Mouse (Mus musculus) granulocyte monocyte progenitor cell, adult 5-6 weeks (primary cell): ENCODE data around the gene Stx12. TPM values are rescaled to one million over a fixed set of nuclear protein-coding genes. Genes with fewer than 3 reads are reported as not detected.
"Not testable (repeated sequence)": the region's sequence is repeated elsewhere in the genome, so short reads cannot be mapped to it uniquely, and the experiment has no call there.

Source experiments
- ATAC-seq: replicated peaks from 2 replicates; pipeline ENCODE4 v1.8.0; 2016; ENCODE audit warnings: mild to moderate bottlenecking, moderate TSS enrichment, inconsistent platforms; ENCODE audit not compliant: poor library complexity, severe bottlenecking
- total RNA-seq, 2 experiments: library from RNA; stranded (forward) in 1 of 2; stranded (reverse) in 1 of 2; fragments of 200-712, 200-1000 nt in 1 of 2; fragments of >200 nt in 1 of 2; fragmentation: Nextera tagmentation in 1 of 2; gene quantifications; 2 replicates each; pipeline ENCODE4 v1.2.3; 2014 to 2017

Gene Stx12
- total RNA-seq (2014; fragmentation: Nextera tagmentation) (22.0 and 39.8 TPM in 2 replicates), total RNA-seq (2017) (26.5 and 29.6 TPM in 2 replicates)

- peak; percentile 81 for ATAC-seq
Observed at GRCm38 (mm10) chr4:132884064-132884843, at the start of gene Stx12. Gene Stx12 (minus strand): TSS chr4:132884509.

GRCm38 (mm10) chr4:132932752-132933404 is 48.6 kb upstream of the Stx12 start:
- ATAC-seq = no peak

DNA sequence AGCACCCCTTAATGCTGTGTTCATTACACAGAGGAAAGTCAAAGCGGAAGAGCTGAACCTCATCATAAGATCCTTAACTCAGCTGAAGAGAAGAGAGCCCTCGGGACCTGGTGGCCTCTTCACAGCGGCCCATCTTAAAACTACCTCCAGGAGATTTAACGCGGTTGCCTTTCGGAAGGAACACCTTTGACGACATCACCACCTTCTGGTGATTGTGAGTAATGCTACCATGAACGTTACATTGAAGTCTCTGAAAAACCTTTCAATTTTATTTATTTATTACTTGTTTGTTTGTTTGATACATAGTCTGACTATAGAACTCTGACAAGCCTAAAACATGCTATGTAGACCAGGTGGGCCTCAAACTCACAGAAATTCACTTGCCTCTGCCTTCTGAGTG is 46.5 kb upstream of the Stx12 start:
- ATAC-seq = peak; percentile 66

GRCm38 (mm10) chr4:132926520-132926919 is 42.2 kb upstream of the Stx12 start:
- not testable (repeated sequence) for ATAC-seq

- ATAC-seq = peak; percentile 96
Observed at GRCm38 (mm10) chr4:132922558-132923008, 38.3 kb upstream of the Stx12 start, which contains the start of gene Fam76a. Gene Fam76a (minus strand): TSS chr4:132922558.

- ATAC-seq = peak; percentile 1; the same call in 1 of the 2 replicates
Observed at GRCm38 (mm10) chr4:132922061-132922530, 37.8 kb upstream of the Stx12 start.

- no peak for ATAC-seq
Observed at GRCm38 (mm10) chr4:132921488-132921887, 37.2 kb upstream of the Stx12 start.

DNA sequence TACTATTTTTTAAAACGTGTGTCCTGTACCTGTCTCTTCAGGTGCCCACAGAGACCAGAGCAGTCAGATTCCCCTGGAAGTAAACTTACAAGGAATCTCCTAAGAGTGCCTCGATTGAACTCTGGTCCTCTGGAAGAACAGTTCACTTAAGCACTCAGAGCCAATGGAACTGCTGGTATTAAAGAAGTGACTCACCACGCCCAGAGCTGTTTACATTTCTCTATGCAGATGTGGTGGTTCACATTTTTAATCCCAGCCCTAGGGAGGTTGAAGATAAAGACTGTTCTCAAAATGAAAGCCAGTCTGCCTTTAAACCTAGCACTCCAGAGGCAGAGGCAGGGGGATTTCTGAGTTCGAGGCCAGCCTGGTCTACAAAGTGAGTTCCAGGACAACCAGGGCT is 35.9 kb upstream of the Stx12 start:
- no peak for ATAC-seq

- not testable (repeated sequence) for ATAC-seq
Observed at GRCm38 (mm10) chr4:132918493-132918892, 34.2 kb upstream of the Stx12 start.

DNA sequence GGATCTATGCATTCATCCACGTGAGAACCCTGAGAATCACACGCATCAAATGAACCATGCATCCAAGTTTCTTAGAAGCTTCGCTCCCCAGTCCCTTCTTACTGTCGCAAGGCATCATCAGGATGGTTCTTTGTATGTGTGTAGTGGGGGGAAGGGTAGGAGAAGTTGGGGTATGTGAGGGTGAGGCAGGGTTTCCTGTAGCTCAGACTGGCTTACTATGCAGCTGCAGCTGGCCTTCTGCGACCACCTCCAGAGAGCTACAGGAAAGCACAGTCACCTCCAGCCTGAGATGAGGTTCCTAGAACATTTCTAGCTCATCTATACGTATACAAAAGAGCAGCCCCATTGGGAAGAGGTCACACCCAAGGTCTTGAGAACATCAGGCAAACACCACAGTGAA is 27.8 kb upstream of the Stx12 start:
- no peak for ATAC-seq

GRCm38 (mm10) chr4:132905843-132906360 is 21.6 kb upstream of the Stx12 start:
- no peak for ATAC-seq

GRCm38 (mm10) chr4:132904765-132905309 is 20.5 kb upstream of the Stx12 start:
- ATAC-seq = no peak

DNA sequence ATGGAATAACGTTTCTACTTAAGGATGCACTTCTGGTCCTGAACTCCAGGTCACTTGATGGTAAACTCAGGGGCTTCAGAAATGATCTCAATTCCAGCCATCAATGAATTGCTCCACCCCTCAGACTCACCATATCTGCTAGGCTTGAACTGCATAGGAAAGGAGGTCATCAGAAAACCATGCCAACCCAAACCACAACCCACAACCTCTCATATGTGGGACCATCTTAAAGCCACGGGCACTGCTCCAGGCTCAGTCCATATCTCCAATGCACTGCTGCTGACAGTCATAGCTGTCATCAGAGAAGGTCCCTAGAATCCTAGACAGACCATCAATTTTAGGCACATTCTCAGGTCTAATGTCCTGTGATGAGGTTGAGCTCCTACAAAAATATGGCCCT is 19.8 kb upstream of the Stx12 start:
- no peak for ATAC-seq

DNA sequence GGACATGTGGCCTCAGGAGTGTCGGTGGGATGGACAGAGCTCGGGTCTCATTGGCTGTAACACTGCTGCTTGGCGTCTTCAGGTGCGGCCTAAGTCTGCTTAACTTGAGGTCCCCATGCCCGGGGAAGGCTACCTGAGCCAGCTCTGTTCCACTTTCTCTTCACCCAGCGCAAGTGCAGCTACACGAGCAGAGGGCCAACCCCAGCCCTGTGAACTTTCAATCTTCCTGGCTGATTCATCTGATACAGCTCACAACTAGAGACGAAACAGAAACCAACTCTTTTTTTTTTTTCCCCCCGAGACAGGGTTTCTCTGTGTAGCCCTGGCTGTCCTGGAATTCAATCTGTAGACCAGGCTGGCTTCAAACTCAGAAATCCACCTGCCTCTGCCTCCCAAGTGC is 13.9 kb upstream of the Stx12 start:
- no peak for ATAC-seq

GRCm38 (mm10) chr4:132894402-132894801 is 10.1 kb upstream of the Stx12 start:
- no peak for ATAC-seq

DNA sequence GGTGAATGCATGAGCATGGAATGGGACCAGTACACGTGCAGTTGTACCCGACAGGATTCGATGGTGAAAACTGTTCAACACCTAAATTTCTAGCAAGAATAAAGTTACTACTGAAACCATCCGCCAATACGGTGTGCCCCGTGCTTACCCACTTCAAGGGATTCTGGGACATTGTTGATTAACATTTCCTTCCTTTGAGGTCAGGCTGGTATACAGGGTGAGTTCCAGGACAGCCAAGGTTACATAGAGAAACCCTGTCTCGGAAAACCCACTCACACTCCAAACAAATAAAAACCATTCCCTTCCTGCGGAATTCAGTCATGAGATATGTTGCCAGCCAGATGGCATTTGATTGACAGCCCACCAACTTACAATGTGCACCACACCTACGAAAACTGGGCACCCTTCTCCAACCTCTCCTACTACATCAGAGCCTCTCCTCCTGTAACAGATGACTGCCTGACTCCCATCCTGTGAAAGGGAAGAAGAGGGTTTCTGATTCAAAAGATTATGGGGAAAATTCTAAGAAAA is 600 bp upstream of the Stx12 start:
- no peak for ATAC-seq

- peak; percentile 79 for ATAC-seq
Observed at GRCm38 (mm10) chr4:132883561-132884063, 697 bp downstream of the Stx12 start.

DNA sequence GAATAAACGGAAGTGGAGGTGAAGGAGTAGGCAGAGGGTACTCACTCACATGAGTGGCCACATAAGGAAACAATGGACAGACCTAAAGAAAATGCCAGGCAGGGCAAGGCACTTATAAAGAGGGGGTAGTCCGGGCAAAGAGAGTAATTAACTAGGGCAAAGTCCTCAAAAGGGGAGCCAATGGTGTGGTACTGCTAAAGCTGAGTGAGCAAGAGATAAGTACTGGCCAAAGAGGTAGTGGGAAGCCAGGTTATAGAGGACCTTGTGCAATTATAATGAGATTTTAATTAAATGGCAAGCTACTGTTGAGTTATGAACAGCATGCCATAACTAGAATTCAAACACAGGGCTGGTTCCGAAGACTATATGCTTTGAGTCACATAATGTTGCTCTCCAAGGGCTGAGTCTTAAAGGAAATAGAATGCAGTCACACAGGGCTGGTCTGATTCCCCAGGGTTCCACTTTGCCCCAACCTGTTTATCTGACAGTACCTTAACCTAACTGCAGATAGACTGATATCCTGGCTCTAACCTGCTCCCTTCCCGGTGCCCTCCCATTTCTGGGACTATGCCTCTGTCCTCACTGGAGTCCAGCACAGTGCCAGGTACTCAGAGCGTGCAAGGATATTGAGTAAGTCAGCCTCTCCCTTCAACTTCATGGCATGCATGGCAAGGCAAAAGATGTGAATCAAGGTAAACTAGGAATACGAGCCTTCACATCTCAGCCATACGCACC is 9.8 kb downstream of the Stx12 start:
- no peak for ATAC-seq

DNA sequence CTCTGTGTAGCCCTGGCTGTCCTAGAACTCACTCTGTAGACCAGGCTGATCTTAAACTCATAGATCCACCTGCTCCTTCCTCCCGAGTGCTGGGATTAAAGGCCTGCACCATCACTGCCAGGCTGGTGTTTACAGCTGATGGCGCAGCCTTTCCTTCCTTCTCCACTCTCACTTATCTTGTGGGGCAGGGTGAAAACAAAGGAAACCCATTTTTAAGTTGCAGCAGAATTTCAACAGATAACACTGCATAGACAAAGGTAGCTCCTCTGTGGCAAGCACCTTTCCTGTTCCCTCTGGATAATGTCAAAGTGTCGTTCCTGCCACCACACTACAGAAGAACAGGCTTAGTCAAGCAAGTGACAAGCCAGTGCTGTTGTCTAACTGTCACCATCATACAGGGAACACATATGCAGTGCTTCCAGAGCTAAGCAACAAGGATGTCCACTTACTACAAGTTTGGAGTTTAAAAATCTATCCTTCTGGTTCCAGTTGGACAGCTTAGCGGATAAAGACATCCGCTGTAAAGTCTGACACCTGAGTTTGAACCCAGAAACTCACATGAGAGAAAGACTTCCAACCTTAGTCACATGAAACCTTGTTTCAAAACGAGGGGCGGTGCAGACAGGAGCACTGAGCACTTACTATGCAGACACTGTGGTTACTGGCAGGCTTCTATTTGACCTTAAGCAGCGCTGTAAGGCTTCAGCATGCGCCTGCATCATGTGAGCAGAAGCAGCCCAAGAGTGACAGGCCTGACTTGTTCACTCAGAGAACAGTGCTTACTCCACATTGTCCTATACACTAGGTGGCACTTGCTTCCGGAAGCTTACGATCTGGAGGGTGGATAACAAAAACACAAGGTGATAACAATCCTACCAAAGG is 10.6 kb downstream of the Stx12 start:
- no peak for ATAC-seq
